Comparison of ENCODE assay signal across 8 mouse cellular contexts in the genomic region with DNA sequence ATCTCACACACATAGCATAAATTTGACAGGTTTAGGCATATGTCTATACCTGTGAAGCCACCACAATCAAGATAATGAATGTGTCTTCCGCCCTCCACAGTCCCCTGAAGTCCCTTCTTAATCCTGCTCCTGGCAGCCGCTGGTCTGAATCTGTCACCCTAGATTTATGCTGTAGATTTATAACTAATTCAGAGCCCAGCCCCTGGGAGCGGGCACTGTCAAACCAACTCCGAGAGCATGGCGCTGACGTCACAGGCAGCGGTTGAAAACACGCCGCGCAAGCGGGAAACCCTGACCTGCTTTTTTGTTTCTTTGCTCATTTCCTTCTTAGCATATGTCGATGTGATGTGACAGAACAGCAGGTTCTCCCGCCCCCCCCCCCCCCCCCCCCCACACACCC. TPM values are rescaled to one million over a fixed set of nuclear protein-coding genes. Genes with fewer than 3 reads are reported as not detected.
A peak's percentile ranks its signal among the peaks of the same experiment; 100 is the strongest.
DNase-seq lines count a peak whose midpoint lies in the region; ATAC-seq and TF ChIP-seq lines count a peak whose summit lies in the region.

No protein-coding gene starts in this region.

- H3K36me3 ChIP-seq in heart, embryonic 11.5 days (ENCODE audit: control insufficient read depth, insufficient read depth, low read length) = no peaks in the 10 kb centered on the region
- no peaks in the 10 kb centered on the region for H3K36me3 ChIP-seq in hindbrain, postnatal 0 days (ENCODE audit: insufficient read depth, low read length)
- H3K36me3 ChIP-seq in midbrain, embryonic 10.5 days = no peaks in the 10 kb centered on the region

- WGBS in heart, embryonic 11.5 days (ENCODE audit: insufficient replicate concordance) = 47% methylated on average over 12 of the region's 13 CpGs
- 42% methylated on average over 13 of the region's 13 CpGs for WGBS in hindbrain, postnatal 0 days
- 58% methylated on average over 13 of the region's 13 CpGs for WGBS in midbrain, embryonic 10.5 days

- H3K4me1 ChIP-seq in heart, embryonic 11.5 days (ENCODE audit: control insufficient read depth, insufficient read depth, low read length) = no peaks in the 10 kb centered on the region
- no peaks in the 10 kb centered on the region for H3K4me1 ChIP-seq in hindbrain, postnatal 0 days (ENCODE audit: insufficient read depth, low read length)
- H3K4me1 ChIP-seq in midbrain, embryonic 10.5 days = peaks cover 6% of the 10 kb centered on the region

- H3K9ac ChIP-seq in heart, embryonic 11.5 days (ENCODE audit: low read depth, low read length) = no peak overlapping the region
- H3K9ac ChIP-seq in hindbrain, postnatal 0 days (replicated peaks; ENCODE audit: low read length) = no peak overlapping the region

- no peaks in the 10 kb centered on the region for H3K27me3 ChIP-seq in heart, embryonic 11.5 days (ENCODE audit: control insufficient read depth, insufficient read depth, low read length)
- H3K27me3 ChIP-seq in hindbrain, postnatal 0 days (ENCODE audit: insufficient read depth, low read length) = no peaks in the 10 kb centered on the region
- H3K27me3 ChIP-seq in midbrain, embryonic 10.5 days (ENCODE audit: low read depth, poor library complexity, severe bottlenecking) = no peaks in the 10 kb centered on the region

- no peak for TF ChIP-seq CTCF in hindbrain, postnatal 0 days (IDR thresholded peaks at IDR 0.05; ENCODE audit: low read depth)

- DNase-seq in heart, adult 18-20 months = no peak
- peak; percentile 61 for DNase-seq in hindbrain, postnatal 0 days (ENCODE audit: low spot score)
- no peak for DNase-seq in midbrain, embryonic 10.5 days (ENCODE audit: low spot score)
- peak; percentile 46 to 49 for DNase-seq in thymus, postnatal 10 days (ENCODE audit: low spot score in 2 of 2)
- no peak for DNase-seq in layer of hippocampus, postnatal 25 days (ENCODE audit: extremely low spot score in 1 of 2, low spot score in 1 of 2)
- no peak for DNase-seq in layer of hippocampus, postnatal 10 days (ENCODE audit: low spot score in 2 of 2)

- H3K4me2 ChIP-seq in heart, embryonic 11.5 days = peak overlapping the region; percentile 56
- H3K4me2 ChIP-seq in hindbrain, postnatal 0 days (ENCODE audit: low read depth, low read length) = peak overlapping the region; percentile 50

- H3K4me3 ChIP-seq in heart, embryonic 11.5 days (ENCODE audit: low read depth, low read length) = no peak overlapping the region; the same call in 1 of the 2 replicates
- peak overlapping the region; percentile 14; the same call in 1 of the 2 replicates for H3K4me3 ChIP-seq in hindbrain, postnatal 0 days (ENCODE audit: low read length)
- H3K4me3 ChIP-seq in midbrain, embryonic 10.5 days = peak overlapping the region; percentile 42

- no peaks in the 10 kb centered on the region for H3K9me3 ChIP-seq in heart, embryonic 11.5 days (replicated peaks; ENCODE audit: control insufficient read depth, low read length)
- H3K9me3 ChIP-seq in hindbrain, postnatal 0 days (ENCODE audit: low read length) = no peaks in the 10 kb centered on the region
- H3K9me3 ChIP-seq in midbrain, embryonic 10.5 days (replicated peaks) = no peaks in the 10 kb centered on the region

- no peak for ATAC-seq in heart, embryonic 11.5 days (replicated peaks; ENCODE audit: insufficient number of reproducible peaks, low FRiP score, low TSS enrichment)
- ATAC-seq in activated CD4-positive, CD25-positive, alpha-beta regulatory T cell, adult 4 months = peak; percentile 84
- ATAC-seq in hindbrain, postnatal 0 days = peak; percentile 70

- no peak overlapping the region for H3K27ac ChIP-seq in heart, embryonic 11.5 days (ENCODE audit: low read depth, low read length)
- no peak overlapping the region for H3K27ac ChIP-seq in hindbrain, postnatal 0 days
- peak overlapping the region; percentile 6; the same call in 1 of the 2 replicates for H3K27ac ChIP-seq in midbrain, embryonic 10.5 days (replicated peaks)

RNA-seq across cellular contexts. Expression of a gene that starts 25.3 kb away (rescaled TPM):
- 37.7 and 38.1 TPM in 2 replicates for polyA plus RNA-seq in heart, embryonic 11.5 days (2014; fragmentation: Nextera tagmentation; extraction: Ambion mirVana)
- total RNA-seq in heart, adult 18-20 months (2021) = 10 to 100 TPM; 71.3 to 77.6 TPM
- 10 to 100 TPM; 50.8 to 62.0 TPM for polyA plus RNA-seq in activated CD4-positive, CD25-positive, alpha-beta regulatory T cell, adult 4 months (2017; shearing (Covaris generic))
- 18.7 and 27.5 TPM in 2 replicates for total RNA-seq in hindbrain, postnatal 0 days (2014; rRNA removed)
- polyA plus RNA-seq in hindbrain, postnatal 0 days (2015; fragmentation: Nextera tagmentation; extraction: Ambion mirVana) = 14.2 and 15.0 TPM in 2 replicates
- 35.0 and 36.8 TPM in 2 replicates for polyA plus RNA-seq in midbrain, embryonic 10.5 days (2016; fragmentation: Nextera tagmentation; extraction: Ambion mirVana)
- 10 to 100 TPM; 57.2 to 57.3 TPM for total RNA-seq in layer of hippocampus, postnatal 25 days (2021)
- total RNA-seq in layer of hippocampus, postnatal 10 days (2021) = 10 to 100 TPM; 45.8 to 51.1 TPM

Comparison
In these comparisons a context has a peak if more than half of its experiments do, and no peak if none do; other contexts are left out.
1. DNase-seq: peak in hindbrain, postnatal 0 days (single experiment) and thymus, postnatal 10 days (2 of 2); none in heart, adult 18-20 months (0 of 2), midbrain, embryonic 10.5 days (single experiment), layer of hippocampus, postnatal 25 days (0 of 2) and layer of hippocampus, postnatal 10 days (0 of 2).